Mouse (Mus musculus): Measurements from ENCODE around the gene Cfap126.

- TF ChIP-seq POLR2A (IDR thresholded peaks at IDR 0.05; ENCODE audit: borderline replicate concordance, extremely low read depth, low read depth, low read length) (no peak), CTCF (IDR thresholded peaks at IDR 0.05; ENCODE audit: insufficient read depth, low read length) (no peak)
Measured at GRCm38 (mm10) chr1:171097136-171097535, 16.6 kb upstream of the Cfap126 start.
